Mouse (Mus musculus): Measurements from ENCODE around the gene Gpr152. TPM values are rescaled to one million over a fixed set of nuclear protein-coding genes. Genes with fewer than 3 reads are reported as not detected.
A peak's percentile ranks its signal among the peaks of the same experiment; 100 is the strongest.
"Not testable (repeated sequence)": the region's sequence is repeated elsewhere in the genome, so short reads cannot be mapped to it uniquely, and the experiment has no call there.

The Gpr152 gene
- polyA plus RNA-seq, 1 experiment from 2014 or later: not detected

- not testable (repeated sequence) for H3K4me2 ChIP-seq; H3K9ac ChIP-seq (replicated peaks); H3K27me3 ChIP-seq (replicated peaks); H3K4me3 ChIP-seq (replicated peaks); H3K9me3 ChIP-seq (replicated peaks); H3K27ac ChIP-seq (replicated peaks); H3K4me1 ChIP-seq; ATAC-seq (ENCODE audit: low FRiP score)
- peaks cover 22% of the 10 kb centered on the region for H3K36me3 ChIP-seq
- 82% methylated on average over 6 of the region's 6 CpGs for WGBS
Measured at GRCm38 (mm10) chr19:4135229-4135962, 4.2 kb upstream of the Gpr152 start.

- not testable (repeated sequence) for H3K4me1 ChIP-seq; H3K27me3 ChIP-seq (replicated peaks); H3K4me2 ChIP-seq; ATAC-seq (ENCODE audit: low FRiP score); H3K27ac ChIP-seq (replicated peaks); H3K9me3 ChIP-seq (replicated peaks); H3K9ac ChIP-seq (replicated peaks); H3K4me3 ChIP-seq (replicated peaks)
- peaks cover 22% of the 10 kb centered on the region for H3K36me3 ChIP-seq
- 26% methylated on average over 8 of the region's 8 CpGs for WGBS
Measured at GRCm38 (mm10) chr19:4135963-4136345, 3.6 kb upstream of the Gpr152 start.

GRCm38 (mm10) chr19:4136463-4136862 is 3.1 kb upstream of the Gpr152 start:
- Histone ChIP-seq H3K27me3 (replicated peaks) (no peaks in the 10 kb centered on the region), H3K9me3 (replicated peaks) (no peaks in the 10 kb centered on the region), H3K9ac (replicated peaks) (no peak overlapping the region), H3K4me1 (peaks cover 6% of the 10 kb centered on the region), H3K4me2 (no peak overlapping the region), H3K36me3 (peaks cover 18% of the 10 kb centered on the region), H3K4me3 (replicated peaks) (no peak overlapping the region), H3K27ac (replicated peaks) (no peak overlapping the region)
- ATAC-seq (ENCODE audit: low FRiP score): no peak
- 84% methylated on average over 5 of the region's 5 CpGs for WGBS

DNA sequence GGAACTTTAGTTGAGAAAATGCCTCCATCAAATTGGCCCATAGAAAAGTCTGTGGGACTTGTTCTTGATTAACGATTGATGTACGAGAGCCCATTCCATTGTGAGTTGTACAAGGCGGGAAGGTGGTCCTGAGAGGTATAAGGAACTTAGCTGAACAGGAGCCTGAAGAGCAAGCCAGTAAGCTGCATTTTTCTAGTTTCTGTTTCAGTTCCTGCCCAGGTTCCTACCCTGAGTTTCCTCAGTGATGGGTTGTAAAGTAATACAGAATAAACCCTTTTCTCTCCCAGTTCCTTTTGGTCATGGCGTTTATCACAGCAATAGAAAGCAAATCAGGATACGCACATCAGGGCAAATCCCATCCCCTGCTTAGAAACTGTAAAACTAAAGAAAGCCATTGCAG is 1.7 kb upstream of the Gpr152 start:
- H3K4me1 ChIP-seq: peaks cover 6% of the 10 kb centered on the region

DNA sequence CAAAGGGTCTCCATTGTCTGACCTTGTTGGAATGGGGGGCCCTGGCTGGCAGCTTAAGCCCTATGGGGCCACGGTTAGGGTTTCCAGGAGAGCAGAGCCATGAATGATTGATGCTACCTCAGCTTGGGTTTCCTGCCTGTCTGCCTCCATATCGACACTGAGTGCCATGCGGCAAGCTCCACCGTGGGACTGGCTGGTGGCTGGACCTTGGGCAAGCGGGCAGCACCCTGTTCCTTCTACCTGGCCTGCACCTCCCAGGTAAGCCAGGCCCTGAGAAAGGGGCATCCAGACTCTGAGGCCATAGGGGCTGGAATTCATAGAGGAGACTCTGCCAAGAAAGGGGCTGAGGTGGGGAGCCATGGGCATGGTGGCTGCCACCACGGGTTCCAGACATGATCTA is 560 bp downstream of the Gpr152 start:
- WGBS: 79% methylated on average over 6 of the region's 6 CpGs

More for the DNA sequence above, 1.7 kb upstream of the Gpr152 start:
- H3K4me2 ChIP-seq: no peak overlapping the region
- H3K4me3 ChIP-seq (replicated peaks): no peak overlapping the region
- no peaks in the 10 kb centered on the region for H3K9me3 ChIP-seq (replicated peaks)
- no peak overlapping the region for H3K27ac ChIP-seq (replicated peaks)
- no peaks in the 10 kb centered on the region for H3K27me3 ChIP-seq (replicated peaks)
- peaks cover 5% of the 10 kb centered on the region for H3K36me3 ChIP-seq
- 73% methylated on average over 5 of the region's 5 CpGs for WGBS
- ATAC-seq (ENCODE audit: low FRiP score): no peak
- H3K9ac ChIP-seq (replicated peaks): no peak overlapping the region

DNA sequence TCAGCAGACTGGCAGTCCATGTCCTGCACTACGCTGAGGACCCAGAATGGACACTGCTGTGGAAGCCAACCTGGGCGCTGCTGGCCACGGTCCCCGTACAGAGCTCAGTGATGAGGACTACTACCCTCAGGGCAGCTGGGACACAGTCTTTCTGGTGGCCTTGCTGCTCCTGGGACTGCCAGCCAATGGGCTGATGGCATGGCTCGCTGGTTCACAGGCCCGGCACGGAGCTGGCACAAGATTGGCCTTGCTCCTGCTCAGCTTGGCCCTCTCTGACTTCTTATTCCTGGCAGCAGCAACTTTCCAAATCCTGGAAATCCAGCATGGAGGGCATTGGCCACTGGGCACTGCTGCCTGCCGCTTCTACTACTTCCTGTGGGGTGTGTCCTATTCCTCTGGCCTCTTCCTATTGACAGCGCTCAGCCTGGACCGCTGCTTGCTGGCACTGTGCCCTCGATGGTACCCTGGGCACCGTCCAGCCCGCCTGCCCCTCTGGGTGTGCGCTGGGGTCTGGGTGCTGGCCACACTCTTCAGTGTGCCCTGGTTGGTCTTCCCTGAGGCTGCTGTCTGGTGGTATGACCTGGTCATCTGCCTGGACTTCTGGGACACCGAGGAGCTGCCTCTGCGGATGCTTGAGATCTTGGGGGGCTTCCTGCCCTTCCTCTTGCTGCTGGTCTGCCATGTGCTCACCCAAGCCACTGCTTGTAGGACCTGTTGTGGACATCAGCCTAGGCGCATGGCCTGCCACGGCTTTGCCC is 3.0 kb downstream of the Gpr152 start:
- no peak overlapping the region for H3K9ac ChIP-seq (replicated peaks)
- H3K27me3 ChIP-seq (replicated peaks): no peaks in the 10 kb centered on the region
- H3K36me3 ChIP-seq: no peaks in the 10 kb centered on the region
- no peak overlapping the region for H3K27ac ChIP-seq (replicated peaks)
- no peaks in the 10 kb centered on the region for H3K9me3 ChIP-seq (replicated peaks)
- H3K4me1 ChIP-seq: peaks cover 7% of the 10 kb centered on the region
- no peak overlapping the region for H3K4me3 ChIP-seq (replicated peaks)
- WGBS: 92% methylated on average over 18 of the region's 18 CpGs
- ATAC-seq (ENCODE audit: low FRiP score): no peak
- no peak overlapping the region for H3K4me2 ChIP-seq

More for the DNA sequence above, 560 bp downstream of the Gpr152 start:
- Histone ChIP-seq H3K36me3 (no peaks in the 10 kb centered on the region), H3K4me2 (no peak overlapping the region), H3K4me1 (peaks cover 6% of the 10 kb centered on the region), H3K27me3 (replicated peaks) (no peaks in the 10 kb centered on the region), H3K4me3 (replicated peaks) (no peak overlapping the region), H3K9me3 (replicated peaks) (no peaks in the 10 kb centered on the region), H3K27ac (replicated peaks) (no peak overlapping the region), H3K9ac (replicated peaks) (no peak overlapping the region)
- no peak for ATAC-seq (ENCODE audit: low FRiP score)

GRCm38 (mm10) chr19:4143759-4144268 is 4.2 kb downstream of the Gpr152 start, which contains the start of gene Cabp4:
Gene Cabp4, minus strand, starts transcription at chr19:4144033.
- Histone ChIP-seq H3K4me2 (no peak within 1 kb of the TSS), H3K27me3 (replicated peaks) (no peaks in the 10 kb centered on the region), H3K36me3 (no peaks in the 10 kb centered on the region), H3K9me3 (replicated peaks) (no peaks in the 10 kb centered on the region), H3K27ac (replicated peaks) (no peak within 1 kb of the TSS), H3K4me1 (peaks cover 14% of the 10 kb centered on the region), H3K4me3 (replicated peaks) (no peak within 1 kb of the TSS), H3K9ac (replicated peaks) (no peak within 1 kb of the TSS)
- WGBS: 82% methylated on average over 7 of the region's 7 CpGs
- no peak for ATAC-seq (ENCODE audit: low FRiP score)

- Histone ChIP-seq H3K9me3 (replicated peaks) (no peaks in the 10 kb centered on the region), H3K4me1 (peaks cover 18% of the 10 kb centered on the region), H3K9ac (replicated peaks) (no peak overlapping the region), H3K36me3 (no peaks in the 10 kb centered on the region), H3K27ac (replicated peaks) (no peak overlapping the region), H3K4me3 (replicated peaks) (no peak overlapping the region), H3K27me3 (replicated peaks) (no peaks in the 10 kb centered on the region), H3K4me2 (no peak overlapping the region)
- WGBS: 86% methylated on average over 16 of the region's 16 CpGs
- no peak for ATAC-seq (ENCODE audit: low FRiP score)
Measured at GRCm38 (mm10) chr19:4144550-4145498, 5.2 kb downstream of the Gpr152 start.

GRCm38 (mm10) chr19:4145936-4146335 is 6.3 kb downstream of the Gpr152 start:
- no peak for ATAC-seq (ENCODE audit: low FRiP score)
- H3K27ac ChIP-seq (replicated peaks): no peak overlapping the region
- no peaks in the 10 kb centered on the region for H3K27me3 ChIP-seq (replicated peaks)
- H3K4me1 ChIP-seq: peaks cover 29% of the 10 kb centered on the region
- H3K36me3 ChIP-seq: peaks cover 9% of the 10 kb centered on the region; the same call in 1 of the 2 replicates
- no peaks in the 10 kb centered on the region for H3K9me3 ChIP-seq (replicated peaks)
- no peak overlapping the region for H3K9ac ChIP-seq (replicated peaks)
- H3K4me2 ChIP-seq: no peak overlapping the region
- no peak overlapping the region for H3K4me3 ChIP-seq (replicated peaks)
- 91% methylated on average over 5 of the region's 5 CpGs for WGBS

DNA sequence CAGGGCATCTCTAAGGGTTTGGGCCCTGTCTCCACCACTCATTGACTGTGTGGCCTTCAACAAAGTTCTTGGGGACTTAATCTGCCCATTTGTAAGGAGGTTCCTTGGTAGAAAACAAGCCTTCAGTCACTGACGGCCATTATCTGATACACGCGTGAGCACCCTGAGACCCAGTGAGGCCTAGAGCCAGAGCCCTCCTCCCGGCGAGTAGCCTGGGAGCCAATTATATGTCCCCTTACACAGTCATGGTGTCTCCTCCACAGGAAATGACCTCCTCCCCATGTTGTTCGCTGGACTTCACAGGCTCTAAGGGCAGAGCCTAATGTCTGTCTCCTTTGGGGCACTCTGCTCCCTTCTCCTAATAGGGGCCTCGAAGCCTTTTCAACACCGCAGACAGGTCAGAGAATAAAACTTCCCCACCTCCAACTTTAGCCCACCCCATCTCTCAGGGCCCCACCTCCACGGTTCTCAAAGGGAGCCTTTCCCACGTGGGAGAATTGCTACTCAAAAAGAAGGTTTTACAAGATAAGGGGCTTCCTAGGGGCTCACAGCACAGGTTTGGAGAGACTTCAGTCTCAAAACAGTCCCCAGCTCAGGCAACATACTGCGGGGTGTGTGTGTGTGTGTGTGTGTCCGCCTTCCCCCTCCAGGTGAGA is 6.9 kb downstream of the Gpr152 start:
- 62% methylated on average over 12 of the region's 12 CpGs for WGBS
- Histone ChIP-seq H3K9me3 (replicated peaks) (no peaks in the 10 kb centered on the region), H3K4me1 (peaks cover 32% of the 10 kb centered on the region), H3K27me3 (replicated peaks) (no peaks in the 10 kb centered on the region), H3K4me3 (replicated peaks) (no peak overlapping the region), H3K4me2 (no peak overlapping the region), H3K36me3 (peaks cover 11% of the 10 kb centered on the region; the same call in 1 of the 2 replicates), H3K27ac (replicated peaks) (no peak overlapping the region), H3K9ac (replicated peaks) (no peak overlapping the region)
- ATAC-seq (ENCODE audit: low FRiP score): no peak

DNA sequence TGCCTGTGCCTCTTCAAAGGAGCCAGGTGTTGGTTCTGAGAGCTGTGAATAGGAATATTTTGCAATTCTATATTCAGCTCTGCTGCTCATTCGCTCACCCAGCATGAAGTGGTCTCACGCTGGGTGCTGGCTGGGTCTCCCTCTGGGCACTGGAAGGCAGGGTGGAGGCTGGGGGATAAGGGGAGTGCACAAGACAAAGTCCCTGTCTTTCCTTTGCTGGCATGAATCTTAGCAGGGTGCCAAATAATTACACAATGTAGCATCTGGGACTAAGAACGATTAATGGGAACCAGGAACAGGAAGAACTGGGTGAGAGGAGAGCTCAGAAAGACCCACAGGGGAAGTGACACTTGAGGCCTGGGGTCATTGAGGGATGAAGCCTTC is 7.4 kb downstream of the Gpr152 start:
- WGBS: 52% methylated on average over 3 of the region's 3 CpGs
- Histone ChIP-seq H3K4me3 (replicated peaks) (no peak overlapping the region), H3K9me3 (replicated peaks) (no peaks in the 10 kb centered on the region)

More for the DNA sequence above, 7.4 kb downstream of the Gpr152 start:
- 0 out of 2 replicates have a peak overlapping the region, but pooled peaks have one; percentile 78 for H3K27ac ChIP-seq (replicated peaks)
- H3K27me3 ChIP-seq (replicated peaks): no peaks in the 10 kb centered on the region
- no peak overlapping the region for H3K4me2 ChIP-seq
- no peak overlapping the region for H3K9ac ChIP-seq (replicated peaks)
- H3K4me1 ChIP-seq: peaks cover 32% of the 10 kb centered on the region
- peaks cover 13% of the 10 kb centered on the region; the same call in 1 of the 2 replicates for H3K36me3 ChIP-seq
- ATAC-seq (ENCODE audit: low FRiP score): no peak
